Mouse (Mus musculus) E14TG2a.4 (cell line): ENCODE results near the gene Ggt5.
"Not testable (repeated sequence)": the region's sequence is repeated elsewhere in the genome, so short reads cannot be mapped to it uniquely, and the experiment has no call there.

ENCODE experiments used
- H3K27me3 ChIP-seq: 2 replicates; pipeline ENCODE4 v1.6.1; 2014; ENCODE audit warnings: low read length, control low read depth; ENCODE audit not compliant: insufficient read depth
- H3K36me3 ChIP-seq: 2 replicates; pipeline ENCODE4 v1.6.1; 2014; ENCODE audit warnings: low read length, control low read depth; ENCODE audit not compliant: insufficient read depth
- H3K4me1 ChIP-seq: replicated peaks from 2 replicates; pipeline ENCODE4 v1.6.1; 2014; ENCODE audit warnings: low read depth, low read length, control low read depth
- H3K4me3 ChIP-seq: replicated peaks from 2 replicates; pipeline ENCODE4 v1.5.1; 2014; ENCODE audit warnings: mild to moderate bottlenecking, low read length
- H3K9me3 ChIP-seq: 2 replicates; pipeline ENCODE4 v1.6.1; 2014; ENCODE audit warnings: low read length, control low read depth
- CTCF ChIP-seq: conservative IDR thresholded peaks from 2 replicates; pipeline ENCODE4 v1.5.1; 2014; ENCODE audit warnings: low read length
- NANOG ChIP-seq: IDR thresholded peaks from 2 replicates; pipeline ENCODE4 v1.6.1; 2014; ENCODE audit warnings: borderline replicate concordance, low read length, mixed read lengths
- POU5F1 ChIP-seq: IDR thresholded peaks from 2 replicates; pipeline ENCODE4 v1.6.1; 2014; ENCODE audit warnings: low read length, borderline replicate concordance

The Ggt5 gene

GRCm38 (mm10) chr10:75564687-75565265 is 24.4 kb upstream of the Ggt5 start:
- Histone ChIP-seq H3K27me3 (peaks cover 59% of the 10 kb centered on the region), H3K36me3 (no peaks in the 10 kb centered on the region), H3K9me3 (no peaks in the 10 kb centered on the region), H3K4me1 (peaks cover 76% of the 10 kb centered on the region), H3K4me3 (peak overlapping the region; percentile 54; the same call in 1 of the 2 replicates)
- TF ChIP-seq CTCF (no peak), NANOG (no peak), POU5F1 (no peak)

DNA sequence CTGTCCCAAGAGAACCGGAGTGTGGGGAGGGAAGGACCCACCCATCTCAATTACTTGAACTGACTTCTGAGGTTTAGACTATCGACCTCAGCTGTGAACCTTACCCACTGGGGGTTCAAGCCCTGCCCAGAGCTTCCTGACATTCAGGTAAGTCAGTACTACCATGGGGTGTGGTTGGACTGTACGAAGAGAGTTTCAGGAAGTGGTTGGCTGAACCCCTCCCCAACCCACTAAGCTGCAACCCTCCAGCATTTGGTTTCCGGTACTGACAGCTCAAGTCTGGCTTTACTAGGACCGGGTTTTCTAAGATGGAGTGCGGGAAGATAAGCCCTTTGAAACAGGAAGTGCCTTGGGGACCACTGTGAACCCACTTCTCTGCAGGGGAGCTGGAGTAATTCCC is 23.7 kb upstream of the Ggt5 start:
- Histone ChIP-seq H3K9me3 (no peaks in the 10 kb centered on the region), H3K36me3 (no peaks in the 10 kb centered on the region), H3K27me3 (peaks cover 54% of the 10 kb centered on the region), H3K4me3 (peak overlapping the region; percentile 54), H3K4me1 (peaks cover 75% of the 10 kb centered on the region)
- no peak for TF ChIP-seq NANOG
- no peak for TF ChIP-seq CTCF

GRCm38 (mm10) chr10:75565906-75566305 is 23.2 kb upstream of the Ggt5 start:
- Histone ChIP-seq H3K4me3 (peak overlapping the region; percentile 54), H3K9me3 (no peaks in the 10 kb centered on the region), H3K27me3 (peaks cover 49% of the 10 kb centered on the region), H3K4me1 (peaks cover 73% of the 10 kb centered on the region), H3K36me3 (no peaks in the 10 kb centered on the region)
- TF ChIP-seq CTCF (no peak), POU5F1 (no peak), NANOG (no peak)

- H3K4me1 ChIP-seq: peaks cover 73% of the 10 kb centered on the region
- no peaks in the 10 kb centered on the region for H3K9me3 ChIP-seq
- H3K4me3 ChIP-seq: no peak overlapping the region
- peaks cover 45% of the 10 kb centered on the region for H3K27me3 ChIP-seq
- TF ChIP-seq NANOG: no peak
- TF ChIP-seq CTCF: peak; percentile 4; the same call in 1 of the 2 replicates
- H3K36me3 ChIP-seq: no peaks in the 10 kb centered on the region
These were observed 22.8 kb upstream of the Ggt5 start for GRCm38 (mm10) chr10:75566321-75566720.

GRCm38 (mm10) chr10:75566765-75567164 is 22.4 kb upstream of the Ggt5 start:
- not testable (repeated sequence) for H3K4me3 ChIP-seq, H3K9me3 ChIP-seq, H3K36me3 ChIP-seq
- Histone ChIP-seq H3K27me3 (peaks cover 40% of the 10 kb centered on the region), H3K4me1 (peaks cover 75% of the 10 kb centered on the region)

- Histone ChIP-seq H3K27me3 (peaks cover 31% of the 10 kb centered on the region), H3K9me3 (no peaks in the 10 kb centered on the region), H3K36me3 (no peaks in the 10 kb centered on the region), H3K4me3 (peak overlapping the region; percentile 63), H3K4me1 (peaks cover 80% of the 10 kb centered on the region)
- TF ChIP-seq POU5F1 (no peak), NANOG (no peak), CTCF (no peak)
These were observed 21.1 kb upstream of the Ggt5 start for GRCm38 (mm10) chr10:75568029-75568428.

- Histone ChIP-seq H3K9me3 (no peaks in the 10 kb centered on the region), H3K36me3 (no peaks in the 10 kb centered on the region), H3K27me3 (peaks cover 29% of the 10 kb centered on the region), H3K4me1 (peaks cover 80% of the 10 kb centered on the region), H3K4me3 (peak overlapping the region; percentile 63)
- TF ChIP-seq NANOG (no peak), POU5F1 (no peak), CTCF (no peak)
These were observed 20.7 kb upstream of the Ggt5 start for GRCm38 (mm10) chr10:75568441-75568840.

GRCm38 (mm10) chr10:75568851-75569250 is 20.3 kb upstream of the Ggt5 start:
- peaks cover 80% of the 10 kb centered on the region for H3K4me1 ChIP-seq
- H3K9me3 ChIP-seq: no peaks in the 10 kb centered on the region
- H3K4me3 ChIP-seq: peak overlapping the region; percentile 63
- TF ChIP-seq POU5F1: no peak
- TF ChIP-seq NANOG: no peak
- TF ChIP-seq CTCF: no peak
- H3K27me3 ChIP-seq: peaks cover 32% of the 10 kb centered on the region
- H3K36me3 ChIP-seq: 0 out of 2 replicates have a peak, but pooled peaks cover 4% of the 10 kb centered on the region

DNA sequence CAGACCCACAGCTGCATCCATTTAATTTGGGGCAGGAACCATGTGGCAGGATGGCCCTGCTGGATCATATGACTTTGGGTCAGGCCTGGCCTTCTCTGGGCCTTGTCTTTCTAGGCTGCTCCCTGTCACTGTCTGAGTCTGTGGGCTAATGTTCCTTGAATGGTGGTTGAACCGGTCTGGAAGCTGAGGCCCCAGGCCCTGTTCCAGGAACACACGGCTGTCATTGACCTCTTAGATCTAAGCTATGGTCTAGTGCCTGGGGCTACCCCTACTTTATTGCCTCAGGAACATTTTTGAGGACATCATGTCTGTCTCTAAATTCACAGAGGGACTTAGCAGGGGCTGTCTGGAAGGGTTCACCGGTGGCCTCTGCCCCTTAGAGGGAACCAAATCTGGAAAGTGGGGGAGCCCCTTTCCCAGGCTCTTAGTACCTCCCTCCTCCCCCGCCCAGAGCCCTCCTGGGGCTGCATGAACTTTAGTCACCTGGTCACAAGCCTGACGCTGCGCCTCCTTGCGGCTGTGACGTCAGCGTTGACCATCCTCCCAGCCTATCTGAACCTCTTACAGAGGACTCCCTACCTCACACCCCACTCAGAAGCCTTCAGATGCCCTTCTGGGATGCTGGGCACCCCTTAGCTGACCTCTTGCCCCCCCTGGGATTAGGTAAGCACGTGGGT is 18.0 kb upstream of the Ggt5 start:
- TF ChIP-seq CTCF (no peak), POU5F1 (no peak), NANOG (no peak)
- no peaks in the 10 kb centered on the region for H3K9me3 ChIP-seq
- H3K4me1 ChIP-seq: peaks cover 58% of the 10 kb centered on the region
- H3K27me3 ChIP-seq: peaks cover 24% of the 10 kb centered on the region
- H3K36me3 ChIP-seq: 0 out of 2 replicates have a peak, but pooled peaks cover 4% of the 10 kb centered on the region
- H3K4me3 ChIP-seq: no peak overlapping the region
